Mouse (Mus musculus) kidney, embryonic 14.5 days (tissue): ENCODE results near the gene Enoph1. TPM values are rescaled to one million over a fixed set of nuclear protein-coding genes. Genes with fewer than 3 reads are reported as not detected.

Experiments
- ATAC-seq: fragments of 200-750 bp; cut with Nextera tagmentation; 2 replicates; pipeline ENCODE4 v1.8.0; 2017; ENCODE audit warnings: moderate number of reproducible peaks, mild to moderate bottlenecking, moderate TSS enrichment, moderate library complexity; ENCODE audit not compliant: low FRiP score, low TSS enrichment
- H3K27ac ChIP-seq: fragments of 300-500 bp; sonication (generic); 2 replicates; pipeline ENCODE4 v1.5.1; 2014; ENCODE audit warnings: low read depth, mild to moderate bottlenecking, low read length, moderate library complexity, mixed read lengths
- H3K27me3 ChIP-seq: fragments of 300-500 bp; sonication (generic); 2 replicates; pipeline ENCODE4 v1.6.1; 2014; ENCODE audit warnings: mild to moderate bottlenecking, low read length; ENCODE audit not compliant: control insufficient read depth, insufficient read depth
- H3K36me3 ChIP-seq: fragments of 300-500 bp; sonication (generic); 2 replicates; pipeline ENCODE4 v1.6.1; 2014; ENCODE audit warnings: low read length, mixed read lengths; ENCODE audit not compliant: control insufficient read depth, insufficient read depth
- H3K4me1 ChIP-seq: fragments of 300-500 bp; sonication (generic); 2 replicates; pipeline ENCODE4 v1.6.1; 2014; ENCODE audit warnings: low read length, mixed read lengths; ENCODE audit not compliant: control insufficient read depth, insufficient read depth
- H3K4me2 ChIP-seq: fragments of 300-500 bp; sonication (generic); replicated peaks from 2 replicates; pipeline ENCODE4 v1.6.1; 2014; ENCODE audit warnings: low read depth, mild to moderate bottlenecking, low read length
- H3K4me3 ChIP-seq: fragments of 300-500 bp; sonication (generic); 2 replicates; pipeline ENCODE4 v1.5.1; 2014; ENCODE audit warnings: mild to moderate bottlenecking, low read length
- H3K9ac ChIP-seq: fragments of 300-500 bp; sonication (generic); 2 replicates; pipeline ENCODE4 v1.6.1; 2014; ENCODE audit warnings: low read depth, mild to moderate bottlenecking, low read length, moderate library complexity
- H3K9me3 ChIP-seq: fragments of 300-500 bp; sonication (generic); 2 replicates; pipeline ENCODE4 v1.6.1; 2016; ENCODE audit warnings: low read length; ENCODE audit not compliant: control insufficient read depth
- WGBS: fragments of 180-500 bp; shearing (Covaris S2); extraction: QIAGEN DNeasy Blood & Tissue Kit; methylation state at CpG from one replicate; pipeline ENCODE4 v1.1.7; 2014; 5-methylcytosine and 5-hydroxymethylcytosine counted together
- polyA plus RNA-seq: library from polyadenylated mRNA; unstranded; fragments of >200 nt; fragmentation: Nextera tagmentation; extraction: Ambion mirVana; gene quantifications from 2 replicates; pipeline ENCODE4 v1.2.1, GENCODE M21; 2014

The Enoph1 gene
- 42.6 and 51.8 TPM in 2 replicates for polyA plus RNA-seq

DNA sequence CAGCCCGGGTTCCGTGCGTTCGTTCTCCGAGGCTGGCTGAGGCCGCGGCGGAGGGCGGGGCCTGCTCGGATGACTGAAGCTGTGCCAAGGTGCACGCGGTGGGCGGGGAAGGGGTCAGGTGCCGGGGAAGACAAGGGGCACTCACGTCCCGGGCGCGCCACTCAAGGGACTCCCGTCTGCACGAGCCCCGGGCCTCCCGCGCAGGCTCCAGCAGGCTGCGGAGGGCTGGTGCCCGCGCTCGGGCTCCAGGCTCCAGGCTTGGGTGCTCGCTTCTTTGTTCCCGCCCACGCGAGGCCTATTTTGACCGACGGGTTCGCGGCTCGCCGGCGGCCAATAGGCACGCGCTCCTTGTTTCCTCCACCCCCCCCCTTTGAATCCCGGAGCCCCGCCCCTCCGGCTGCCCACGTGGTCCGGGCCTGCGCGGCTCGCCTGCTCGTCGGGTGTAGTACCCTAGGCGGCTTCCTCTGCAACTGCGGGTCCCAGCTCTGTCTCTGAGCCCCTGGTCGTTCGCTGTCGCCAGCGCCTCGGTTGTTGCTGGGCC is at the start of gene Enoph1, which contains the start of gene Hnrnpdl:
Gene Enoph1 (plus strand): TSS at position 384 of the 541 bp plus-strand sequence.
Gene Hnrnpdl (minus strand): TSS at position 63 of the 541 bp plus-strand sequence.
- peak within 1 kb of the TSS; percentile 87 for H3K4me2 ChIP-seq
- H3K36me3 ChIP-seq = peaks cover 28% of the 10 kb centered on the region
- peak; percentile 87 for ATAC-seq
- H3K4me1 ChIP-seq = peaks cover 5% of the 10 kb centered on the region; the same call in 1 of the 2 replicates
- H3K27me3 ChIP-seq = no peaks in the 10 kb centered on the region
- H3K9me3 ChIP-seq = no peaks in the 10 kb centered on the region
- H3K9ac ChIP-seq = peak within 1 kb of the TSS; percentile 98
- peak within 1 kb of the TSS; percentile 96 for H3K4me3 ChIP-seq
- peak within 1 kb of the TSS; percentile 99 for H3K27ac ChIP-seq
- under 1% methylated on average over 57 of the region's 57 CpGs for WGBS

DNA sequence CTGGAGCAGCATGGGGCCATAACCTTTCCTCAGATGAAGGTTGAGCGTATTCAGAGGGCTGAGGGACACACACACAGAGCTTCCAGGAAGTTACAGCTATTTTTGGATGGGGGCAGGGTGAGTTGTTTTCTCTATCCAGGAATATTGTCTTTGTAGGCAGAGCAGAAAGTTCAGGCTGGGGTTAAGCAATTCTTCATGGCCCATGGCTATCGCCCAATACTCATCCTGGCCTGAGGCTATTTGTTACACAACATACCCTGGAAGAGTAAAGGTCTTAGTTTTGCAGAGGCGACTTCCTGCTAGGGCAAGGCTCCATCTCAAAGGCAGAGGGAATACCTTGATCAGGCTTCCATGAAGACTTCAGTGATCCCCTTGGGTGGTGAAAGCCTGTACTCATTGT is 45.6 kb upstream of the Enoph1 start:
- Histone ChIP-seq H3K4me3 (no peak overlapping the region), H3K9me3 (peaks cover 9% of the 10 kb centered on the region; the same call in 1 of the 2 replicates), H3K4me2 (no peak overlapping the region), H3K9ac (no peak overlapping the region), H3K36me3 (no peaks in the 10 kb centered on the region), H3K27me3 (no peaks in the 10 kb centered on the region), H3K4me1 (no peaks in the 10 kb centered on the region), H3K27ac (no peak overlapping the region)
- no peak for ATAC-seq
- 68% methylated on average over 3 of the region's 3 CpGs for WGBS

DNA sequence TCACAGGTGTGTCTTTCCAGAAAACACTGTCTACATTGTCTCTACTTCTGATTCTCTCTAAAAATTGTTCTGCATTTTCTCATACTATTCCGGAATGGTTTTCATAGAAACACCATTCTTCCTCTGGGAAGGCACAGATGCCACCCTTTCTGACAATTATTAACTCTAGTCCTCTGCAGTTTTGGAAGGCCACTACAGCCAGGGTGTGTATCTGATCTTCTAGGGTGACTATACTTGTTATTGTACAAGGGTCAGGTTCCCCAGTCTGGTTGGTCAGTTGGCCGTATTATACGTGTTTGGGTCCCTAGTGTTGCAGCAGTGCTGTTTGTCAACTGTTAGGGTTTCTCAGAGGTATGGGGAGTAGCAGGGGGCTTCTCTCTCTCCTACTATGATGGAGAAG is 45.1 kb upstream of the Enoph1 start:
- Histone ChIP-seq H3K4me2 (no peak overlapping the region), H3K27ac (no peak overlapping the region), H3K36me3 (no peaks in the 10 kb centered on the region), H3K9me3 (peaks cover 9% of the 10 kb centered on the region; the same call in 1 of the 2 replicates), H3K4me3 (no peak overlapping the region), H3K27me3 (no peaks in the 10 kb centered on the region), H3K9ac (no peak overlapping the region), H3K4me1 (no peaks in the 10 kb centered on the region)
- 88% methylated on average over 3 of the region's 3 CpGs for WGBS
- ATAC-seq = no peak

DNA sequence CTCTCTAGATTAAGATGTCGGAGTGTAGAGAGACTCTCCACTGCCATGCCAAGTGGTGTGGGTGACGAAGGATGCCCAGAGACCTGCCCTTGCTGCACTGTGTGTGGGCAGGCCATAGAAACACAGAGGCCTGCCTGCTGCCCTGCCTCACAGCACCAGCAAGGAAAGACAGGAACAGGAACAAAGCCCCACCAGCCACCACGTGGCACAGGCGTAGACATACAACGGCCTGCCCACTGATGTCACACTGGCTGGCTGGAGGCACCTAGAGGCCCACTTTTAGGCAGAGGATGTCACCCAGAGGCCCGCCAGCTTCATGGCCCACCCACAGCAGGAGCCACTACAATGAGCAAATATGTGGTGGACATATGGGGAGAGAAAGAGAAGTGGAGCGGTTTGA is 39.7 kb upstream of the Enoph1 start:
- Histone ChIP-seq H3K4me3 (no peak overlapping the region), H3K27me3 (no peaks in the 10 kb centered on the region), H3K9ac (no peak overlapping the region), H3K4me2 (no peak overlapping the region), H3K9me3 (peaks cover 9% of the 10 kb centered on the region; the same call in 1 of the 2 replicates), H3K36me3 (no peaks in the 10 kb centered on the region), H3K4me1 (no peaks in the 10 kb centered on the region), H3K27ac (no peak overlapping the region)
- 77% methylated on average over 7 of the region's 7 CpGs for WGBS
- ATAC-seq = no peak

DNA sequence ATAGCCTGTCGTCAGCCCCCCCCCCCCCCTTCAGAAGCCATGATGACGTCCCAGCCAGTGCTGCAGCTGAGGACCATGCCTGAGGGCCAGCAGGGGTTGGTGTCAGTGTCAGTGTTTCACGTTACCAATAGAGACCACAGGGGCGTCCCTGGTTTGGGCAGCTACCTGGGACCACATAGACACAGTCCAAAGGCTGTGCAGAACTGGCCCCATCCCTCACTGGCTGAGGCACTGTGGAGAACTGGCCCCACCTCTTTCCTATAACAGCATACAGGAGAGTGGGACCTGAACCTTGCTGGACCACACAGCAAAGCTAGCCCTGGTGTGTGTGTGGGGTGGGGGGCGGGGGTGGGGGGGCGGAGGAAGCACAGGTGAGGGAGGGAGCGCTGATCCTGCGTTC is 39.3 kb upstream of the Enoph1 start:
- no peak overlapping the region for H3K4me2 ChIP-seq
- H3K4me3 ChIP-seq = no peak overlapping the region
- H3K27ac ChIP-seq = no peak overlapping the region
- H3K9ac ChIP-seq = no peak overlapping the region
- ATAC-seq = 0 out of 2 replicates have a peak, but pooled peaks have one; percentile 32
- no peaks in the 10 kb centered on the region for H3K4me1 ChIP-seq
- H3K9me3 ChIP-seq = peaks cover 9% of the 10 kb centered on the region; the same call in 1 of the 2 replicates
- whole genome bisulfite sequencing = 53% methylated on average over 7 of the region's 8 CpGs
- no peaks in the 10 kb centered on the region for H3K27me3 ChIP-seq
- H3K36me3 ChIP-seq = no peaks in the 10 kb centered on the region

DNA sequence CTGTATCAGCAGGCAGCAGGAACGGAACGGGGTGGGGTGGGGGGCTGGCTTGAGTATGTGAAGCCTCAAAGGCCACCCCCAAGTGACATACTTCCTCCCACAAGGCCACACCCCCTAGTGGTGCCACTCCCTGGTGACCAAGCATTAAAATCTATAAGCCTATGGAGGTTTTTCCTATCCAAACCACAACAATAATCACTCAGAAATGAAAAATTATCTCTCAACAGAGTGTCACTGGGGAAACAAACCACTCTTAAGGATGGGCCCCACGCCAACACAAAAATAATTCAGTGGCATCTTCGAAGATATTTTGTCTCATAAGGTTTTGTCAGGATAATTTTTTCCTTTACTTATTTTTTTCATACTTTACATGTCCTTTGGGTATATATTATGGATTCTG is 35.9 kb upstream of the Enoph1 start:
- ATAC-seq = no peak
- no peak overlapping the region for H3K4me2 ChIP-seq
- H3K9me3 ChIP-seq = no peaks in the 10 kb centered on the region
- no peaks in the 10 kb centered on the region for H3K27me3 ChIP-seq
- H3K4me3 ChIP-seq = no peak overlapping the region
- no peak overlapping the region for H3K9ac ChIP-seq
- 92% methylated on average over 4 of the region's 4 CpGs for WGBS
- no peaks in the 10 kb centered on the region for H3K36me3 ChIP-seq
- no peaks in the 10 kb centered on the region for H3K4me1 ChIP-seq
- no peak overlapping the region for H3K27ac ChIP-seq

DNA sequence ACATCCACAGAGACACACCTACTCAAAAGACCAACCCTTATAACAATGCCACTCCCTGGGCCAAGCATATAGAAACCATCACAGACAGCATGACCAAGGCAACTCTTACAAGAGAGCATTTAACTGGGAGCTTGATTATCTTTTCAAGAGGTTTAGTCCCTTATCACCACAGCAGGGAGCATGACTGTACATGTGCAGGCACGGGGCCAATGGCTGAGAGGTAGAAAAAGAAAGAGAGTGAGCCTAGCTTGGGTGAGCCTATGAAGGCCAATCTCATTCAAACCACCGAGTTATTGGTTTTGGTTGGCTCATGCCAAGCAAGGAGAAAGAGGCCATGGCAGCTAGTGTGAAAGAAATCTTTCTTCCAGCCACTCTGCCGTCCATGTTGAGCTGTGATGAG is 34.4 kb upstream of the Enoph1 start:
- Histone ChIP-seq H3K36me3 (no peaks in the 10 kb centered on the region), H3K9ac (no peak overlapping the region), H3K27ac (no peak overlapping the region), H3K9me3 (no peaks in the 10 kb centered on the region), H3K27me3 (no peaks in the 10 kb centered on the region), H3K4me1 (no peaks in the 10 kb centered on the region), H3K4me3 (no peak overlapping the region), H3K4me2 (no peak overlapping the region)
- no peak for ATAC-seq
- 83% methylated on average over 3 of the region's 3 CpGs for WGBS

DNA sequence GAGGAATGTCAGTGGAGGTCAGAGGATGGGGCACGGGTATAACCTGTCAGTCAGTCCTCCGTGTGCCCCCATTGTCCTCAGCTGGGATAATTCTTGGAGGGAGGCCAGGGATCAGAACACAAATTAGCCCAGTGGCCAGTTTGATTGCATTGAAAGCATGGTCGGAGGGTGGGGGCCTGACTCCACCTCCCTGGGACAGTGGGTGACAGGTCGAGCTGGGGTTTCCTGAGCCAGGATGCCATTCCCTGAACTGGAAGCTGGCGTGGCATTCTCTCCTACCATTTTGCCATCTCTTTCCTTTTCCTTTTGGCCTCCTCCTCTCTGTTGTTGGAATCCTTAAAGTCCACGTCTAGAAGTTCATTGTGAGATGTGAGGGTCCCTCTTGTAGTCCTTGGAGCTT is 33.9 kb upstream of the Enoph1 start:
- H3K4me1 ChIP-seq = no peaks in the 10 kb centered on the region
- H3K4me2 ChIP-seq = no peak overlapping the region
- no peaks in the 10 kb centered on the region for H3K27me3 ChIP-seq
- H3K9ac ChIP-seq = no peak overlapping the region
- no peak overlapping the region for H3K4me3 ChIP-seq
- WGBS = 87% methylated on average over 6 of the region's 6 CpGs
- no peak for ATAC-seq
- no peaks in the 10 kb centered on the region for H3K9me3 ChIP-seq
- no peaks in the 10 kb centered on the region for H3K36me3 ChIP-seq
- H3K27ac ChIP-seq = no peak overlapping the region

DNA sequence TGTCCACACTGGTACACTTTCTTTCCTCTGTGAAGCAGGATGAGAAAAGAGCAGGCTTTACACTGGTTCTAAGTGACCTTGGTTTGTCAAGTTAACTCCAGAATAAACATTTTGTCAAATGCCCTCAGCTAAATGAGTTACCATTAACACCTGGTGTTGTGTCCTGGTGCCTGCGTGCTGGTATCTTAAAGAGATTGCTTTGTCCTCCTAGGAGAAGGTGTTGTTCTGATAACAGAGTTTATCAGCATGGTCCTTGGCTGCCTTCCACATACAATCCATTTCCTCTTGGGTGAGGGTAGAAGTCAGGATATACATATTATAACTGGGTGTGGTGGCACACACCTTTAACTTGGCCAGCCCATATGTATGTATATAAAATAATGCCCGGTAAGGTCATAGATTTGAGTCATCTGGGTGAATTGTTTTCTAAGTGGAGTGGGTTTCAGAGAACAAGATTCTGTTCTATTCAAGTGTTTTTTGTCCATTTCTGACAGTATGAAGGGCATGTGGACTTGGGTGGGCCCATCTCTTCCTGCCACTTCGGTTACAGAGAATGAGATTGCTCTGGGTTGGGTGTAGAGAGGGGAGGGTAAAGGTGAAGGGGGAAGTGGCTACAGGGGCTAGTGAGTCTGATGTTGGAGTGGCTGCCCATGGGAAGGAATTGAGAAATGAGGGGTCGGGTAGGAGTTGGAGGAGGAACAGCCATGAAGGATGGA is 33.3 kb upstream of the Enoph1 start:
- no peak for ATAC-seq
- 92% methylated on average over 4 of the region's 4 CpGs for WGBS
- Histone ChIP-seq H3K27ac (no peak overlapping the region), H3K4me2 (no peak overlapping the region), H3K4me1 (no peaks in the 10 kb centered on the region), H3K36me3 (no peaks in the 10 kb centered on the region), H3K27me3 (no peaks in the 10 kb centered on the region), H3K4me3 (no peak overlapping the region), H3K9ac (no peak overlapping the region), H3K9me3 (no peaks in the 10 kb centered on the region)
